Mouse (Mus musculus): ENCODE results near the gene Serinc4.

The Serinc4 gene

GRCm38 (mm10) chr2:121447006-121447405, 9.6 kb downstream of the Serinc4 start:
- no peak for DNase-seq

- no peak for DNase-seq
Measured at GRCm38 (mm10) chr2:121446506-121446905, 10.1 kb downstream of the Serinc4 start.

- DNase-seq = no peak
Measured at GRCm38 (mm10) chr2:121445117-121445516, 11.5 kb downstream of the Serinc4 start.

- no peak for DNase-seq
Measured at GRCm38 (mm10) chr2:121444178-121444577, 12.4 kb downstream of the Serinc4 start, which contains the start of gene Ell3. Ell3 (minus strand) TSS chr2:121444278.

- DNase-seq = no peak
Measured at GRCm38 (mm10) chr2:121443068-121443349, 13.6 kb downstream of the Serinc4 start.

GRCm38 (mm10) chr2:121442259-121443067, 14.1 kb downstream of the Serinc4 start:
- DNase-seq = peak; percentile 29 to 35

- peak in 1 of 2 experiments; percentile 15 for DNase-seq
Measured at GRCm38 (mm10) chr2:121441800-121442199, 14.8 kb downstream of the Serinc4 start.

- no peak for DNase-seq
Measured at GRCm38 (mm10) chr2:121440834-121441605, 15.6 kb downstream of the Serinc4 start.

GRCm38 (mm10) chr2:121439746-121440145, 16.8 kb downstream of the Serinc4 start:
- DNase-seq = no peak

- no peak for DNase-seq
Measured at GRCm38 (mm10) chr2:121434854-121435253, 21.7 kb downstream of the Serinc4 start.

GRCm38 (mm10) chr2:121425890-121426289, 30.7 kb downstream of the Serinc4 start:
- DNase-seq = no peak

GRCm38 (mm10) chr2:121423166-121423565, 33.4 kb downstream of the Serinc4 start:
- DNase-seq = no peak

- no peak for DNase-seq
Measured at GRCm38 (mm10) chr2:121418476-121418875, 38.1 kb downstream of the Serinc4 start.

GRCm38 (mm10) chr2:121416356-121416755, 40.2 kb downstream of the Serinc4 start:
- no peak for DNase-seq

- DNase-seq = no peak
Measured at GRCm38 (mm10) chr2:121415591-121415990, 41.0 kb downstream of the Serinc4 start.

- no peak for DNase-seq
Measured at GRCm38 (mm10) chr2:121415103-121415502, 41.5 kb downstream of the Serinc4 start.

GRCm38 (mm10) chr2:121414139-121414685, 42.4 kb downstream of the Serinc4 start:
- DNase-seq = peak; percentile 40 to 51

- peak; percentile 95 for DNase-seq
Measured at GRCm38 (mm10) chr2:121413387-121414042, 43.1 kb downstream of the Serinc4 start, which contains the start of the genes Pdia3 and Catsper2. Pdia3 (plus strand) TSS chr2:121413775. Catsper2 (minus strand) TSS chr2:121413792.

- peak in 1 of 2 experiments; percentile 1 for DNase-seq
Measured at GRCm38 (mm10) chr2:121412843-121413386, 43.7 kb downstream of the Serinc4 start.

GRCm38 (mm10) chr2:121408160-121408559, 48.4 kb downstream of the Serinc4 start:
- DNase-seq = peak; percentile 3 to 19

- no peak for DNase-seq
Measured at GRCm38 (mm10) chr2:121403296-121403695, 53.3 kb downstream of the Serinc4 start.

GRCm38 (mm10) chr2:121396624-121397023, 60.0 kb downstream of the Serinc4 start:
- DNase-seq = peak; percentile 24 to 31
